Mouse (Mus musculus): ENCODE results near the gene Lama4. TPM values are rescaled to one million over a fixed set of nuclear protein-coding genes. Genes with fewer than 3 reads are reported as not detected.
A peak's percentile ranks its signal among the peaks of the same experiment; 100 is the strongest.

Gene Lama4
- polyA plus RNA-seq, 1 experiment from 2014 or later: 20.4 TPM

- 65% methylated on average over 7 of the region's 7 CpGs for whole genome bisulfite sequencing
- ATAC-seq (replicated peaks): no peak
- no peaks in the 10 kb centered on the region for H3K27me3 ChIP-seq (replicated peaks)
- H3K9ac ChIP-seq: no peak overlapping the region
- no peaks in the 10 kb centered on the region for H3K36me3 ChIP-seq (replicated peaks)
- no peak overlapping the region for H3K4me2 ChIP-seq
- no peaks in the 10 kb centered on the region for H3K4me1 ChIP-seq
- H3K27ac ChIP-seq: no peak overlapping the region
- no peak overlapping the region for H3K4me3 ChIP-seq
- H3K9me3 ChIP-seq: no peaks in the 10 kb centered on the region
Observed at GRCm38 (mm10) chr10:38972221-38972946, 7.1 kb downstream of the Lama4 start.

- WGBS: 47% methylated on average over 4 of the region's 4 CpGs
Observed at GRCm38 (mm10) chr10:38973016-38973415, 7.7 kb downstream of the Lama4 start.

GRCm38 (mm10) chr10:38978195-38978594, 12.9 kb downstream of the Lama4 start:
- no peaks in the 10 kb centered on the region for H3K27me3 ChIP-seq (replicated peaks)
- no peaks in the 10 kb centered on the region for H3K9me3 ChIP-seq
- WGBS: 69% methylated on average over 1 of the region's 1 CpGs
- ATAC-seq (replicated peaks): no peak
- no peak overlapping the region for H3K9ac ChIP-seq
- no peaks in the 10 kb centered on the region for H3K36me3 ChIP-seq (replicated peaks)
- H3K4me1 ChIP-seq: 0 out of 2 replicates have a peak, but pooled peaks cover 2% of the 10 kb centered on the region
- H3K4me2 ChIP-seq: no peak overlapping the region
- H3K4me3 ChIP-seq: no peak overlapping the region
- H3K27ac ChIP-seq: no peak overlapping the region

More at GRCm38 (mm10) chr10:38973016-38973415, 7.7 kb downstream of the Lama4 start:
- no peak overlapping the region for H3K4me3 ChIP-seq
- H3K9ac ChIP-seq: no peak overlapping the region
- H3K36me3 ChIP-seq (replicated peaks): no peaks in the 10 kb centered on the region
- H3K27me3 ChIP-seq (replicated peaks): no peaks in the 10 kb centered on the region
- no peaks in the 10 kb centered on the region for H3K9me3 ChIP-seq
- H3K4me2 ChIP-seq: no peak overlapping the region
- H3K27ac ChIP-seq: no peak overlapping the region
- H3K4me1 ChIP-seq: no peaks in the 10 kb centered on the region
- ATAC-seq (replicated peaks): no peak

GRCm38 (mm10) chr10:38979699-38980098, 14.4 kb downstream of the Lama4 start:
- H3K27ac ChIP-seq: no peak overlapping the region
- H3K4me3 ChIP-seq: no peak overlapping the region
- no peak overlapping the region for H3K4me2 ChIP-seq
- 0 out of 2 replicates have a peak, but pooled peaks cover 2% of the 10 kb centered on the region for H3K4me1 ChIP-seq
- H3K36me3 ChIP-seq (replicated peaks): no peaks in the 10 kb centered on the region
- no peak for ATAC-seq (replicated peaks)
- H3K9me3 ChIP-seq: no peaks in the 10 kb centered on the region
- no peaks in the 10 kb centered on the region for H3K27me3 ChIP-seq (replicated peaks)
- 82% methylated on average over 5 of the region's 5 CpGs for WGBS
- no peak overlapping the region for H3K9ac ChIP-seq

GRCm38 (mm10) chr10:38980980-38981379, 15.7 kb downstream of the Lama4 start:
- no peak overlapping the region for H3K4me3 ChIP-seq
- no peak overlapping the region for H3K4me2 ChIP-seq
- no peak overlapping the region for H3K27ac ChIP-seq
- H3K36me3 ChIP-seq (replicated peaks): no peaks in the 10 kb centered on the region
- 76% methylated on average over 3 of the region's 3 CpGs for WGBS
- H3K9ac ChIP-seq: no peak overlapping the region
- ATAC-seq (replicated peaks): no peak
- H3K4me1 ChIP-seq: 0 out of 2 replicates have a peak, but pooled peaks cover 2% of the 10 kb centered on the region
- H3K27me3 ChIP-seq (replicated peaks): no peaks in the 10 kb centered on the region
- no peaks in the 10 kb centered on the region for H3K9me3 ChIP-seq

GRCm38 (mm10) chr10:38984358-38985075, 19.2 kb downstream of the Lama4 start:
- 0 out of 2 replicates have a peak overlapping the region, but pooled peaks have one; percentile 25 for H3K27ac ChIP-seq
- H3K4me1 ChIP-seq: 0 out of 2 replicates have a peak, but pooled peaks cover 2% of the 10 kb centered on the region
- no peaks in the 10 kb centered on the region for H3K36me3 ChIP-seq (replicated peaks)
- no peak overlapping the region for H3K4me3 ChIP-seq
- no peak overlapping the region for H3K9ac ChIP-seq
- H3K27me3 ChIP-seq (replicated peaks): no peaks in the 10 kb centered on the region
- no peak for ATAC-seq (replicated peaks)
- H3K9me3 ChIP-seq: no peaks in the 10 kb centered on the region
- 66% methylated on average over 4 of the region's 4 CpGs for WGBS
- H3K4me2 ChIP-seq: no peak overlapping the region

GRCm38 (mm10) chr10:38986053-38986452, 20.7 kb downstream of the Lama4 start:
- Histone ChIP-seq H3K9me3 (no peaks in the 10 kb centered on the region), H3K27me3 (replicated peaks) (no peaks in the 10 kb centered on the region), H3K36me3 (replicated peaks) (no peaks in the 10 kb centered on the region), H3K4me2 (no peak overlapping the region), H3K9ac (no peak overlapping the region), H3K27ac (no peak overlapping the region), H3K4me3 (no peak overlapping the region), H3K4me1 (0 out of 2 replicates have a peak, but pooled peaks cover 2% of the 10 kb centered on the region)
- ATAC-seq (replicated peaks): no peak
- WGBS: 75% methylated on average over 3 of the region's 3 CpGs

- no peak overlapping the region for H3K9ac ChIP-seq
- no peaks in the 10 kb centered on the region for H3K9me3 ChIP-seq
- no peaks in the 10 kb centered on the region for H3K4me1 ChIP-seq
- H3K4me3 ChIP-seq: no peak overlapping the region
- 85% methylated on average over 1 of the region's 1 CpGs for WGBS
- H3K36me3 ChIP-seq (replicated peaks): no peaks in the 10 kb centered on the region
- ATAC-seq (replicated peaks): no peak
- H3K27ac ChIP-seq: no peak overlapping the region
- no peaks in the 10 kb centered on the region for H3K27me3 ChIP-seq (replicated peaks)
- no peak overlapping the region for H3K4me2 ChIP-seq
Observed at GRCm38 (mm10) chr10:38992827-38993226, 27.5 kb downstream of the Lama4 start.

- Histone ChIP-seq H3K9ac (no peak overlapping the region), H3K4me2 (no peak overlapping the region), H3K4me3 (no peak overlapping the region), H3K27ac (no peak overlapping the region), H3K36me3 (replicated peaks) (no peaks in the 10 kb centered on the region), H3K4me1 (no peaks in the 10 kb centered on the region), H3K27me3 (replicated peaks) (no peaks in the 10 kb centered on the region), H3K9me3 (no peaks in the 10 kb centered on the region)
- WGBS: 63% methylated on average over 2 of the region's 2 CpGs
- no peak for ATAC-seq (replicated peaks)
Observed at GRCm38 (mm10) chr10:38993632-38994424, 28.5 kb downstream of the Lama4 start.

GRCm38 (mm10) chr10:38994719-38995450, 29.6 kb downstream of the Lama4 start:
- no peak for ATAC-seq (replicated peaks)
- H3K27ac ChIP-seq: no peak overlapping the region
- H3K4me3 ChIP-seq: no peak overlapping the region
- H3K9ac ChIP-seq: no peak overlapping the region
- H3K27me3 ChIP-seq (replicated peaks): no peaks in the 10 kb centered on the region
- no peaks in the 10 kb centered on the region for H3K36me3 ChIP-seq (replicated peaks)
- no peaks in the 10 kb centered on the region for H3K9me3 ChIP-seq
- H3K4me1 ChIP-seq: no peaks in the 10 kb centered on the region
- no peak overlapping the region for H3K4me2 ChIP-seq
- 82% methylated on average over 9 of the region's 9 CpGs for WGBS

- no peaks in the 10 kb centered on the region for H3K27me3 ChIP-seq (replicated peaks)
- 85% methylated on average over 2 of the region's 2 CpGs for WGBS
- H3K4me3 ChIP-seq: no peak overlapping the region
- no peaks in the 10 kb centered on the region for H3K9me3 ChIP-seq
- H3K4me1 ChIP-seq: no peaks in the 10 kb centered on the region
- ATAC-seq (replicated peaks): no peak
- no peak overlapping the region for H3K27ac ChIP-seq
- H3K4me2 ChIP-seq: no peak overlapping the region
- no peak overlapping the region for H3K9ac ChIP-seq
- no peaks in the 10 kb centered on the region for H3K36me3 ChIP-seq (replicated peaks)
Observed at GRCm38 (mm10) chr10:38995896-38996295, 30.6 kb downstream of the Lama4 start.
